Mouse (Mus musculus): ENCODE results near the gene Rnase2b. TPM values are rescaled to one million over a fixed set of nuclear protein-coding genes. Genes with fewer than 3 reads are reported as not detected.

Gene Rnase2b
- total RNA-seq (2022), result not detected

- DNase-seq (ENCODE audit: low spot score in 2 of 2), result peak in 1 of 2 experiments; percentile 15
These were observed at the start of gene Rnase2b for GRCm38 (mm10) chr14:51161976-51162375. TSS of gene Rnase2b (plus strand) at chr14:51162260.

GRCm38 (mm10) chr14:51113476-51113875 lies 48.6 kb upstream of the Rnase2b start:
- no peak for DNase-seq (ENCODE audit: low spot score in 2 of 2)

- DNase-seq (ENCODE audit: low spot score in 2 of 2), result no peak
These were observed 48.0 kb upstream of the Rnase2b start, which contains the start of gene Eddm3b for GRCm38 (mm10) chr14:51113916-51114560. TSS of gene Eddm3b (plus strand) at chr14:51114426.

GRCm38 (mm10) chr14:51125684-51126083 lies 36.4 kb upstream of the Rnase2b start:
- no peak for DNase-seq (ENCODE audit: low spot score in 2 of 2)

GRCm38 (mm10) chr14:51127648-51128258 lies 34.3 kb upstream of the Rnase2b start:
- no peak for DNase-seq (ENCODE audit: low spot score in 2 of 2)

- DNase-seq (ENCODE audit: low spot score in 2 of 2), result no peak
These were observed 33.1 kb upstream of the Rnase2b start for GRCm38 (mm10) chr14:51128775-51129623.

GRCm38 (mm10) chr14:51129624-51129975 lies 32.5 kb upstream of the Rnase2b start:
- no peak for DNase-seq (ENCODE audit: low spot score in 2 of 2)

- DNase-seq (ENCODE audit: low spot score in 2 of 2), result no peak
These were observed 31.6 kb upstream of the Rnase2b start for GRCm38 (mm10) chr14:51130315-51130940.

- DNase-seq (ENCODE audit: low spot score in 2 of 2), result no peak
These were observed 30.8 kb upstream of the Rnase2b start for GRCm38 (mm10) chr14:51131086-51131815.

GRCm38 (mm10) chr14:51132372-51132771 lies 29.7 kb upstream of the Rnase2b start:
- DNase-seq (ENCODE audit: low spot score in 2 of 2), result no peak

- DNase-seq (ENCODE audit: low spot score in 2 of 2), result no peak
These were observed 21.7 kb upstream of the Rnase2b start for GRCm38 (mm10) chr14:51140342-51140741.

GRCm38 (mm10) chr14:51142119-51142518 lies 19.9 kb upstream of the Rnase2b start:
- DNase-seq (ENCODE audit: low spot score in 2 of 2), result no peak

GRCm38 (mm10) chr14:51142568-51142967 lies 19.5 kb upstream of the Rnase2b start:
- DNase-seq (ENCODE audit: low spot score in 2 of 2), result no peak

- DNase-seq (ENCODE audit: low spot score in 2 of 2), result peak in 1 of 2 experiments; percentile 25
These were observed 18.8 kb upstream of the Rnase2b start for GRCm38 (mm10) chr14:51143287-51143686.

GRCm38 (mm10) chr14:51143937-51144336 lies 18.1 kb upstream of the Rnase2b start:
- no peak for DNase-seq (ENCODE audit: low spot score in 2 of 2)

GRCm38 (mm10) chr14:51144451-51144850 lies 17.6 kb upstream of the Rnase2b start:
- DNase-seq (ENCODE audit: low spot score in 2 of 2), result no peak

GRCm38 (mm10) chr14:51145521-51145920 lies 16.5 kb upstream of the Rnase2b start:
- no peak for DNase-seq (ENCODE audit: low spot score in 2 of 2)

GRCm38 (mm10) chr14:51146685-51147084 lies 15.4 kb upstream of the Rnase2b start, which contains the start of gene Rnase1:
TSS of gene Rnase1 (minus strand) at chr14:51146785.
- no peak for DNase-seq (ENCODE audit: low spot score in 2 of 2)

GRCm38 (mm10) chr14:51148006-51148405 lies 14.1 kb upstream of the Rnase2b start:
- DNase-seq (ENCODE audit: low spot score in 2 of 2), result no peak

- no peak for DNase-seq (ENCODE audit: low spot score in 2 of 2)
These were observed 12.9 kb upstream of the Rnase2b start for GRCm38 (mm10) chr14:51149164-51149563.

Measured in left cerebral cortex, adult 8-10 months (tissue).